8 mouse cellular contexts compared by ENCODE assay signal in genomic region chr6:82774321-82774764, GRCm38 (mm10). TPM values are rescaled to one million over a fixed set of nuclear protein-coding genes. Genes with fewer than 3 reads are reported as not detected.
DNase-seq lines count a peak whose midpoint lies in the region; ATAC-seq and TF ChIP-seq lines count a peak whose summit lies in the region.

Gene Hk2, minus strand, starts transcription at chr6:82774454.

- peaks cover 37% of the 10 kb centered on the region for H3K4me1 ChIP-seq in E14TG2a.4 (replicated peaks; ENCODE audit: low read depth, low read length)
- peaks cover 31% of the 10 kb centered on the region for H3K4me1 ChIP-seq in forebrain, embryonic 12.5 days
- H3K4me1 ChIP-seq in heart, embryonic 16.5 days (ENCODE audit: control insufficient read depth, insufficient read depth, low read length), result peaks cover 24% of the 10 kb centered on the region
- H3K4me1 ChIP-seq in liver, embryonic 14.5 days (replicated peaks; ENCODE audit: control insufficient read depth in 2 of 2, insufficient read depth in 2 of 2, low read length in 1 of 2), result peaks cover 5 to 22% of the 10 kb centered on the region in 2 experiments
- H3K4me1 ChIP-seq in stomach, embryonic 15.5 days, result peaks cover 9% of the 10 kb centered on the region; the same call in 1 of the 2 replicates

- peak within 1 kb of the TSS; percentile 65 for H3K9ac ChIP-seq in forebrain, embryonic 12.5 days
- H3K9ac ChIP-seq in heart, embryonic 16.5 days (ENCODE audit: low read length), result peak within 1 kb of the TSS; percentile 86
- H3K9ac ChIP-seq in liver, embryonic 14.5 days (replicated peaks), result peak within 1 kb of the TSS; percentile 51
- H3K9ac ChIP-seq in stomach, embryonic 15.5 days, result peak within 1 kb of the TSS; percentile 42

- H3K27ac ChIP-seq in forebrain, embryonic 12.5 days, result peak within 1 kb of the TSS; percentile 76
- peak within 1 kb of the TSS; percentile 92 for H3K27ac ChIP-seq in heart, embryonic 16.5 days (ENCODE audit: low read length)
- 0 out of 2 replicates have a peak within 1 kb of the TSS, but pooled peaks have one; percentile 29 for H3K27ac ChIP-seq in liver, embryonic 14.5 days
- H3K27ac ChIP-seq in stomach, embryonic 15.5 days, result peak within 1 kb of the TSS; percentile 87

- H3K9me3 ChIP-seq in E14TG2a.4 (ENCODE audit: low read length), result no peaks in the 10 kb centered on the region
- H3K9me3 ChIP-seq in forebrain, embryonic 12.5 days, result no peaks in the 10 kb centered on the region
- H3K9me3 ChIP-seq in heart, embryonic 16.5 days (replicated peaks; ENCODE audit: control insufficient read depth, low read length), result no peaks in the 10 kb centered on the region
- no peaks in the 10 kb centered on the region for H3K9me3 ChIP-seq in liver, embryonic 14.5 days (ENCODE audit: control insufficient read depth, low read length)
- no peaks in the 10 kb centered on the region for H3K9me3 ChIP-seq in stomach, embryonic 15.5 days

- TF ChIP-seq EP300 in liver, embryonic 14.5 days (IDR thresholded peaks at IDR 0.05; ENCODE audit: low read depth), result no peak; the same call in 1 of the 2 replicates

- TF ChIP-seq CTCF in E14TG2a.4 (conservative IDR thresholded peaks at IDR 0.05; ENCODE audit: low read length), result no peak
- TF ChIP-seq CTCF in liver, embryonic 14.5 days (IDR thresholded peaks at IDR 0.05; ENCODE audit: low read depth), result no peak; the same call in 1 of the 2 replicates

- DNase-seq in c-Kit-positive CD71-negative TER-119-negative erythroid progenitor cells, embryonic 14.5 days (ENCODE audit: low read depth), result peak; percentile 89
- DNase-seq in kidney, postnatal 36 days, result peak; percentile 72 to 80
- DNase-seq in liver, embryonic 14.5 days (ENCODE audit: low read depth in 3 of 3, low spot score in 3 of 3), result peak; percentile 83 to 87 (median 84)
- peak; percentile 87 for DNase-seq in neural tube, embryonic 10.5 days (ENCODE audit: extremely low spot score, low spot score)

- peaks cover 24% of the 10 kb centered on the region for H3K27me3 ChIP-seq in E14TG2a.4 (ENCODE audit: insufficient read depth, low read length)
- H3K27me3 ChIP-seq in forebrain, embryonic 12.5 days, result peaks cover 10% of the 10 kb centered on the region
- no peaks in the 10 kb centered on the region for H3K27me3 ChIP-seq in heart, embryonic 16.5 days (ENCODE audit: control insufficient read depth, insufficient read depth, low read length)
- no peaks in the 10 kb centered on the region for H3K27me3 ChIP-seq in liver, embryonic 14.5 days (ENCODE audit: control insufficient read depth, insufficient read depth, low read length)
- no peaks in the 10 kb centered on the region for H3K27me3 ChIP-seq in stomach, embryonic 15.5 days (replicated peaks)

- H3K36me3 ChIP-seq in E14TG2a.4 (ENCODE audit: insufficient read depth, low read length), result peaks cover 31% of the 10 kb centered on the region
- no peaks in the 10 kb centered on the region for H3K36me3 ChIP-seq in forebrain, embryonic 12.5 days (replicated peaks)
- no peaks in the 10 kb centered on the region for H3K36me3 ChIP-seq in heart, embryonic 16.5 days (ENCODE audit: control insufficient read depth, insufficient read depth)
- no peaks in the 10 kb centered on the region for H3K36me3 ChIP-seq in liver, embryonic 14.5 days (replicated peaks; ENCODE audit: control insufficient read depth, insufficient read depth, low read depth)
- H3K36me3 ChIP-seq in stomach, embryonic 15.5 days, result no peaks in the 10 kb centered on the region

- under 1% methylated on average over 39 of the region's 39 CpGs for WGBS in forebrain, embryonic 12.5 days
- 0% methylated on average over 39 of the region's 39 CpGs for WGBS in heart, embryonic 16.5 days
- WGBS in liver, embryonic 14.5 days (ENCODE audit: insufficient replicate concordance), result under 1% methylated on average over 39 of the region's 39 CpGs
- under 1% methylated on average over 39 of the region's 39 CpGs for whole genome bisulfite sequencing in stomach, embryonic 15.5 days

- peak within 1 kb of the TSS; percentile 97 for H3K4me2 ChIP-seq in forebrain, embryonic 12.5 days
- H3K4me2 ChIP-seq in heart, embryonic 16.5 days (ENCODE audit: low read depth, low read length), result peak within 1 kb of the TSS; percentile 95
- H3K4me2 ChIP-seq in liver, embryonic 14.5 days (ENCODE audit: low read depth), result peak within 1 kb of the TSS; percentile 94
- peak within 1 kb of the TSS; percentile 86 for H3K4me2 ChIP-seq in stomach, embryonic 15.5 days

- peak within 1 kb of the TSS; percentile 99 for H3K4me3 ChIP-seq in E14TG2a.4 (replicated peaks; ENCODE audit: low read length)
- H3K4me3 ChIP-seq in forebrain, embryonic 12.5 days (replicated peaks), result peak within 1 kb of the TSS; percentile 61
- H3K4me3 ChIP-seq in heart, embryonic 16.5 days (ENCODE audit: low read length), result peak within 1 kb of the TSS; percentile 71
- peak within 1 kb of the TSS; percentile 57 to 64 for H3K4me3 ChIP-seq in liver, embryonic 14.5 days (ENCODE audit: insufficient read depth in 1 of 2, low read depth in 2 of 2, low read length in 2 of 2)
- peak within 1 kb of the TSS; percentile 61 for H3K4me3 ChIP-seq in stomach, embryonic 15.5 days (replicated peaks)

- ATAC-seq in forebrain, embryonic 12.5 days (ENCODE audit: low FRiP score), result peak; percentile 96
- ATAC-seq in heart, embryonic 16.5 days (replicated peaks; ENCODE audit: extremely low read depth, insufficient read depth, low FRiP score), result peak; percentile 95
- ATAC-seq in liver, embryonic 14.5 days (ENCODE audit: insufficient read depth), result peak; percentile 97
- peak; percentile 97 for ATAC-seq in stomach, embryonic 15.5 days (ENCODE audit: insufficient read depth, low FRiP score, low read depth)

RNA-seq across cellular contexts. Expression of gene Hk2, which starts in this region (rescaled TPM):
- 16.4 and 21.5 TPM in 2 replicates for polyA plus RNA-seq in forebrain, embryonic 12.5 days (2016; fragmentation: Nextera tagmentation; extraction: Ambion mirVana)
- 37.4 and 46.7 TPM in 2 replicates for polyA plus RNA-seq in heart, embryonic 16.5 days (2015; fragmentation: Nextera tagmentation; extraction: Ambion mirVana)
- polyA plus RNA-seq in liver, embryonic 14.5 days (2012; rRNA removed), result 2.4 and 3.2 TPM in 2 replicates
- 2.5 and 5.6 TPM in 2 replicates for polyA plus RNA-seq in liver, embryonic 14.5 days (2014; fragmentation: Nextera tagmentation; extraction: Ambion mirVana)
- 22.3 and 23.8 TPM in 2 replicates for polyA plus RNA-seq in stomach, embryonic 15.5 days (2015; fragmentation: Nextera tagmentation; extraction: Ambion mirVana)

Comparison
In these comparisons a context has a peak if more than half of its experiments do, and no peak if none do; other contexts are left out.
1. Peak in every context shown above with its lines: DNase-seq, ATAC-seq, H3K4me3 ChIP-seq and H3K27ac ChIP-seq.
2. H3K27ac ChIP-seq: peak in every context shown above with its lines; median percentile 92 in heart, embryonic 16.5 days; 87 in stomach, embryonic 15.5 days; 76 in forebrain, embryonic 12.5 days; 29 in liver, embryonic 14.5 days.